Mouse (Mus musculus) spleen, adult 12 weeks (tissue): ENCODE data around the gene Limk1.

ENCODE experiments used
- DNase-seq: peaks from one replicate; pipeline ENCODE4 v3.0.0; 2022; ENCODE audit warnings: low spot score

Gene Limk1

GRCm38 (mm10) chr5:134630835-134631234 is 57.6 kb downstream of the Limk1 start:
- DNase-seq = no peak

- DNase-seq = no peak
Observed at GRCm38 (mm10) chr5:134629508-134629907, 58.9 kb downstream of the Limk1 start.

- DNase-seq = no peak
Observed at GRCm38 (mm10) chr5:134622069-134622468, 66.3 kb downstream of the Limk1 start.

GRCm38 (mm10) chr5:134621099-134621640 is 67.2 kb downstream of the Limk1 start:
- no peak for DNase-seq

- no peak for DNase-seq
Observed at GRCm38 (mm10) chr5:134620457-134620856, 67.9 kb downstream of the Limk1 start.

GRCm38 (mm10) chr5:134617071-134617470 is 71.3 kb downstream of the Limk1 start:
- DNase-seq = peak; percentile 61

GRCm38 (mm10) chr5:134615780-134616179 is 72.6 kb downstream of the Limk1 start:
- no peak for DNase-seq

- no peak for DNase-seq
Observed at GRCm38 (mm10) chr5:134615380-134615779, 73.0 kb downstream of the Limk1 start.

- no peak for DNase-seq
Observed at GRCm38 (mm10) chr5:134614802-134615201, 73.6 kb downstream of the Limk1 start, which contains the start of gene Lat2. TSS of gene Lat2 (minus strand) at chr5:134615025.

- DNase-seq = no peak
Observed at GRCm38 (mm10) chr5:134614296-134614695, 74.1 kb downstream of the Limk1 start.

GRCm38 (mm10) chr5:134613727-134614126 is 74.7 kb downstream of the Limk1 start:
- DNase-seq = no peak

- no peak for DNase-seq
Observed at GRCm38 (mm10) chr5:134611810-134612521, 76.4 kb downstream of the Limk1 start.

GRCm38 (mm10) chr5:134609916-134610643 is 78.3 kb downstream of the Limk1 start:
- no peak for DNase-seq

- no peak for DNase-seq
Observed at GRCm38 (mm10) chr5:134607121-134607520, 81.3 kb downstream of the Limk1 start.

- no peak for DNase-seq
Observed at GRCm38 (mm10) chr5:134606314-134606713, 82.1 kb downstream of the Limk1 start.
